Mouse (Mus musculus) CH12.LX (cell line): ENCODE results near the gene Dmrtc2. TPM values are rescaled to one million over a fixed set of nuclear protein-coding genes. Genes with fewer than 3 reads are reported as not detected.
A peak's percentile ranks its signal among the peaks of the same experiment; 100 is the strongest.

Experiments used
- DNase-seq: peaks from one replicate; pipeline ENCODE4 v3.0.0-alpha.2; 2013; ENCODE audit errors: extremely low read depth
- H3K27ac ChIP-seq: 2 replicates; pipeline ENCODE4 v1.5.1; 2012; ENCODE audit warnings: low read depth, mild to moderate bottlenecking, control low read depth, moderate library complexity; ENCODE audit not compliant: insufficient read depth
- H3K27me3 ChIP-seq: replicated peaks from 2 replicates; pipeline ENCODE3; 2012; ENCODE audit warnings: inconsistent platforms
- H3K36me3 ChIP-seq, 2 experiments: replicated peaks in 1 of 2; 2 replicates each; pipeline versions ENCODE3 to v1.6.1; 2012; ENCODE audit warnings: inconsistent platforms in 1 of 2, low read length in 1 of 2, mild to moderate bottlenecking in 1 of 2, mixed read lengths in 1 of 2, moderate library complexity in 1 of 2; ENCODE audit not compliant: control insufficient read depth in 1 of 2, insufficient read depth in 1 of 2
- H3K4me1 ChIP-seq, 2 experiments: 2 replicates each; pipeline ENCODE4 v1.6.1; 2012; ENCODE audit warnings: inconsistent platforms in 1 of 2, moderate library complexity in 1 of 2; ENCODE audit not compliant: insufficient read depth in 2 of 2, control insufficient read depth in 1 of 2
- H3K4me2 ChIP-seq: 2 replicates; pipeline ENCODE4 v1.6.1; 2012; ENCODE audit warnings: low read depth, mild to moderate bottlenecking, control low read depth; ENCODE audit not compliant: poor library complexity, insufficient read depth, severe bottlenecking
- H3K4me3 ChIP-seq, 3 experiments: fragments of 150-350 bp in 1 of 3; sonication (generic) in 1 of 3; replicated peaks in 1 of 3; 2 replicates each; pipeline versions ENCODE3 to v1.5.1; 2011 to 2012; ENCODE audit warnings: low read depth in 2 of 3, low read length in 2 of 3, mild to moderate bottlenecking in 2 of 3, moderate library complexity in 2 of 3, control low read depth in 1 of 3, improper control_type of control experiment in 1 of 3, inconsistent platforms in 1 of 3, mixed read lengths in 1 of 3; ENCODE audit not compliant: poor library complexity in 1 of 3
- H3K79me2 ChIP-seq: replicated peaks from 2 replicates; pipeline ENCODE4 v1.6.1; 2012; ENCODE audit warnings: mild to moderate bottlenecking, moderate library complexity; ENCODE audit not compliant: control insufficient read depth, poor library complexity, insufficient read depth, severe bottlenecking; ENCODE audit errors: extremely low read depth
- H3K9ac ChIP-seq: 2 replicates; pipeline ENCODE4 v1.6.1; 2012; ENCODE audit warnings: low read depth, mild to moderate bottlenecking, control low read depth, moderate library complexity; ENCODE audit not compliant: insufficient read depth
- H3K9me3 ChIP-seq: replicated peaks from 2 replicates; pipeline ENCODE3; 2012; ENCODE audit warnings: low read length, inconsistent platforms, mixed read lengths
- BHLHE40 ChIP-seq: IDR thresholded peaks from 2 replicates; pipeline ENCODE4 v1.6.1; 2011; ENCODE audit warnings: mild to moderate bottlenecking, low read depth, low read length, improper control_type of control experiment
- CHD1 ChIP-seq: IDR thresholded peaks from 2 replicates; pipeline ENCODE4 v1.6.1; 2012; ENCODE audit warnings: low read depth, low read length, improper control_type of control experiment, inconsistent platforms
- CHD2 ChIP-seq: IDR thresholded peaks from 2 replicates; pipeline ENCODE4 v1.6.1; 2011; ENCODE audit warnings: low read length, improper control_type of control experiment
- E2F4 ChIP-seq: IDR thresholded peaks from 2 replicates; pipeline ENCODE4 v1.6.1; 2011; ENCODE audit warnings: low read depth, low read length, improper control_type of control experiment; ENCODE audit not compliant: insufficient replicate concordance
- ELF1 ChIP-seq: IDR thresholded peaks from 2 replicates; pipeline ENCODE4 v1.6.1; 2014; ENCODE audit warnings: low read depth, mild to moderate bottlenecking, inconsistent platforms, low read length, improper control_type of control experiment
- ETS1 ChIP-seq: conservative IDR thresholded peaks from 2 replicates; pipeline ENCODE4 v1.6.1; 2012; ENCODE audit warnings: low read depth, mild to moderate bottlenecking, inconsistent platforms, low read length, improper control_type of control experiment, moderate library complexity
- GABPA ChIP-seq: IDR thresholded peaks from 2 replicates; pipeline ENCODE4 v1.6.1; 2012; ENCODE audit warnings: low read depth, low read length, improper control_type of control experiment, inconsistent platforms; ENCODE audit not compliant: insufficient replicate concordance
- IRF4 ChIP-seq: IDR thresholded peaks from 2 replicates; pipeline ENCODE4 v1.6.1; 2014; ENCODE audit warnings: low read depth, mild to moderate bottlenecking, inconsistent platforms, low read length, improper control_type of control experiment
- JUN ChIP-seq: IDR thresholded peaks from 2 replicates; pipeline ENCODE4 v1.6.1; 2011; ENCODE audit warnings: low read depth, mild to moderate bottlenecking, low read length, improper control_type of control experiment, moderate library complexity; ENCODE audit not compliant: insufficient read depth
- JUND ChIP-seq: conservative IDR thresholded peaks from 2 replicates; pipeline ENCODE4 v1.6.1; 2011; ENCODE audit warnings: low read depth, low read length, improper control_type of control experiment
- MAFK ChIP-seq: IDR thresholded peaks from 2 replicates; pipeline ENCODE4 v1.6.1; 2011; ENCODE audit warnings: low read length, improper control_type of control experiment; ENCODE audit not compliant: insufficient replicate concordance
- MAZ ChIP-seq: IDR thresholded peaks from 2 replicates; pipeline ENCODE4 v1.6.1; 2012; ENCODE audit warnings: low read depth, mild to moderate bottlenecking, inconsistent platforms, low read length, improper control_type of control experiment, moderate library complexity
- MXI1 ChIP-seq: IDR thresholded peaks from 2 replicates; pipeline ENCODE4 v1.6.1; 2011; ENCODE audit warnings: mild to moderate bottlenecking, low read depth, low read length, improper control_type of control experiment
- MYC ChIP-seq: IDR thresholded peaks from 2 replicates; pipeline ENCODE4 v1.6.1; 2011; ENCODE audit warnings: low read depth, mild to moderate bottlenecking, improper control_type of control experiment, low read length
- NELFE ChIP-seq: IDR thresholded peaks from 2 replicates; pipeline ENCODE4 v1.6.1; 2011; ENCODE audit warnings: low read depth, low read length, improper control_type of control experiment
- NRF1 ChIP-seq: IDR thresholded peaks from 2 replicates; pipeline ENCODE4 v1.6.1; 2014; ENCODE audit warnings: low read depth, mild to moderate bottlenecking, inconsistent platforms, low read length, improper control_type of control experiment, moderate library complexity
- PAX5 ChIP-seq: IDR thresholded peaks from 2 replicates; pipeline ENCODE4 v1.6.1; 2012; ENCODE audit warnings: low read length, inconsistent platforms, mixed read lengths
- POLR2A ChIP-seq: IDR thresholded peaks from 2 replicates; pipeline ENCODE4 v1.6.1; 2011; ENCODE audit warnings: low read depth, mild to moderate bottlenecking, improper control_type of control experiment, low read length
- POLR2AphosphoS2 ChIP-seq: IDR thresholded peaks from 2 replicates; pipeline ENCODE4 v1.6.1; 2011; ENCODE audit warnings: low read depth, low read length, improper control_type of control experiment
- RCOR1 ChIP-seq: conservative IDR thresholded peaks from 2 replicates; pipeline ENCODE4 v1.6.1; 2012; ENCODE audit warnings: low read depth, mild to moderate bottlenecking, inconsistent platforms, low read length, improper control_type of control experiment
- TBP ChIP-seq: conservative IDR thresholded peaks from 2 replicates; pipeline ENCODE4 v1.6.1; 2011; ENCODE audit warnings: low read depth, low read length, improper control_type of control experiment
- TCF12 ChIP-seq: IDR thresholded peaks from 2 replicates; pipeline ENCODE4 v1.6.1; 2014; ENCODE audit warnings: low read depth, mild to moderate bottlenecking, inconsistent platforms, low read length, improper control_type of control experiment
- UBTF ChIP-seq: IDR thresholded peaks from 2 replicates; pipeline ENCODE4 v1.6.1; 2012; ENCODE audit warnings: low read depth, mild to moderate bottlenecking, inconsistent platforms, low read length, improper control_type of control experiment, moderate library complexity
- USF1 ChIP-seq: IDR thresholded peaks from 2 replicates; pipeline ENCODE4 v1.6.1; 2014; ENCODE audit warnings: low read depth, mild to moderate bottlenecking, inconsistent platforms, low read length, improper control_type of control experiment
- USF2 ChIP-seq: conservative IDR thresholded peaks from 2 replicates; pipeline ENCODE4 v1.6.1; 2011; ENCODE audit warnings: low read depth, low read length, improper control_type of control experiment
- ZC3H11A ChIP-seq: IDR thresholded peaks from 2 replicates; pipeline ENCODE4 v1.6.1; 2012; ENCODE audit warnings: low read depth, mild to moderate bottlenecking, inconsistent platforms, low read length, improper control_type of control experiment
- ZKSCAN1 ChIP-seq: IDR thresholded peaks from 2 replicates; pipeline ENCODE4 v1.6.1; 2012; ENCODE audit warnings: low read depth, inconsistent platforms, low read length, improper control_type of control experiment, borderline replicate concordance
- ZNF384 ChIP-seq: IDR thresholded peaks from 2 replicates; pipeline ENCODE4 v1.6.1; 2012; ENCODE audit warnings: low read depth, low read length, improper control_type of control experiment, inconsistent platforms
- dilution Hi-C: fragments of 300-500 bp; cut with MboI; formaldehyde crosslinking; loops from 2 replicates; pipeline ENCODE4 v1.14.3; 2020; ENCODE audit warnings: low sequenced_read_pairs; ENCODE audit not compliant: extremely low pct_unique_long_range_greater_than_20kb, extremely low pct_ligation_motif_present
- in situ Hi-C: fragments of 300-500 bp; cut with MboI; formaldehyde crosslinking; loops from 3 replicates; pipeline ENCODE4 v1.14.3; 2019; ENCODE audit warnings: low sequenced_read_pairs, low pct_ligation_motif_present, low pct_unique_long_range_greater_than_20kb, mixed read lengths
- polyA plus RNA-seq: library from polyadenylated mRNA; unstranded; fragments of >175 nt; gene quantifications from 2 replicates; pipeline ENCODE4 v1.2.1, GENCODE M21; 2012; ENCODE audit warnings: low read depth; ENCODE audit not compliant: insufficient read length
- total RNA-seq, 2 experiments: library from RNA; depleted of rRNA; stranded (reverse); fragments of 300-350 nt in 1 of 2; fragments of >200 nt in 1 of 2; gene quantifications; 2 replicates each; pipeline ENCODE4 v1.2.3; 2012 to 2014

Dmrtc2 gene
- total and polyA plus RNA-seq, 3 experiments, result not detected

DNA sequence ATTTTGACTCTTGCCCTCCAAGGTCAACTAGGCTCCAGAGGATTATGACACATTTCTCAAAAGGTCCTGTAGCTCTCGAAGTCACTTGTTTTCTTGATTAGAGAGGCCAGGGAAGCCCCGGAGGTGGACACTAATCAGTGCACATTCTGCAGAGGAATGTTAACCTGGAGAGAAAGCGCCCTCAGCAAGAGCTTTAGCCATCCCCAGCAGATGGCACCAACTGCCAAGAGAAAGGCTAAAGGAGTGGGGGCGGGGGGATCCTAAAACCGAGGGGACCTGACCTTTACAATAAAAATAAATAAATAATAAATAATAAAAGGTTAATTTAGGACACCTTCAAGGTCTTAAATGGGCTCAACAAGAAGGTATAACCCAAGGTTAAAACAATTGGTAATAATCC lies 25.7 kb upstream of the Dmrtc2 start (continued):
- TF ChIP-seq JUN (no peak), ETS1 (no peak), ELF1 (no peak)

DNA sequence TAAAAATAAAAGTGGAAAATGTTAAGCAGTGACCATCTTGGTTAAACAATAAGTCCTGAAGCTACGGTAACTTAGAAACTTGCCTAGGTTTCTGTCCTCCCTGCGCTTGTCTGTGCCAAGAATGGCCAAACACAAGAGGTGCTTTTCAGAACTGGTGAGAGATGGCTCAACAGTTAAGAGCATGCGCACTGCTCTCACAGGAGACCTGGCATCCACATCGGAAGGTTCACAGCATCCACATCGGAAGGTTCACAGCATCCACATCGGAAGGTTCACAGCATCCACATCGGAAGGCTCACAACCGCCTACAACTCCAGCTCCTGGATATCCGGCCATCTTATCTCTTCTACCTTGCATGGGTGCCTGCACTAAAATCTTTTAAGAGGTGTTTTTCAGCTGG lies 24.7 kb upstream of the Dmrtc2 start:
- Histone ChIP-seq H3K9ac (no peak overlapping the region), H3K27ac (no peak overlapping the region), H3K27me3 (no peaks in the 10 kb centered on the region), H3K79me2 (no peaks in the 10 kb centered on the region), H3K4me1 (peaks cover 21 to 62% of the 10 kb centered on the region in 2 experiments), H3K4me2 (no peak overlapping the region), H3K9me3 (no peaks in the 10 kb centered on the region), H3K4me3 (no peak overlapping the region), H3K36me3 (no peaks in the 10 kb centered on the region)
- no peak for DNase-seq
- TF ChIP-seq CHD1 (no peak), USF2 (no peak), ZKSCAN1 (no peak), PAX5 (no peak), IRF4 (no peak), CHD2 (no peak), E2F4 (no peak), MXI1 (no peak), BHLHE40 (no peak), TBP (no peak), MAFK (no peak), ZC3H11A (no peak), ELF1 (no peak)
- dilution Hi-C loops, result no loop called here
- in situ Hi-C loops, result loop anchor here (5.0 kb wide), 2 partner anchors 37 to 117 kb away; partner anchors contain the start of gene Rps19

DNA sequence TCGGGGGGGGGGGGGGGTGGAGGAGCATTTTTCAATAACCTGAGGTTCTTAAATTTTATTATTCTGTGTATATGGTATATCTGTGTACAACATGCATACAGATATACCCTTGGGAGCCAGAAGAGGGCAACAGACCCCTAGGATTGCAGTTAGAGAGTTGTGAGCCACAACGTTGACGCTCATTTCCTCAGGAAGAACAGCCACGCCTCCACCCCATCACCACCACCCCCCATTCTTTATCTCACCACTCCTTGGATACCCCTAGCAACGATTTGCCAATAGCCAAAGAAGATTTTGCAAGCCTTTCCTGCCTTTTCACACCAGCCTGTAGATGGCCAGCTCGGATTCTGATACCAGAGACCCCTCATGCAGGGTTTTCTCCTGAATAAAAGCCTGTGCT lies 24.1 kb upstream of the Dmrtc2 start:
- dilution Hi-C loops, result no loop called here
- H3K4me1 ChIP-seq, result peaks cover 22 to 57% of the 10 kb centered on the region in 2 experiments
- DNase-seq, result peak; percentile 86
- no peak for TF ChIP-seq PAX5
- TF ChIP-seq BHLHE40, result no peak
- peak; percentile 45; the same call in 1 of the 2 replicates for TF ChIP-seq MAZ
- TF ChIP-seq MAFK, result no peak
- TF ChIP-seq NRF1, result no peak
- no peak for TF ChIP-seq ZKSCAN1
- TF ChIP-seq MYC, result peak; percentile 68; the same call in 1 of the 2 replicates
- TF ChIP-seq MXI1, result peak; percentile 65
- no peak for TF ChIP-seq POLR2AphosphoS2
- TF ChIP-seq JUN, result no peak
- no peak for TF ChIP-seq ZNF384
- no peak for TF ChIP-seq TCF12
- peak; percentile 50; the same call in 1 of the 2 replicates for TF ChIP-seq JUND
- no peak; the same call in 1 of the 2 replicates for TF ChIP-seq ZC3H11A
- TF ChIP-seq NELFE, result no peak
- no peak for TF ChIP-seq USF1
- TF ChIP-seq UBTF, result no peak
- TF ChIP-seq TBP, result no peak
- no peak; the same call in 1 of the 2 replicates for TF ChIP-seq ELF1
- no peak for TF ChIP-seq GABPA
- no peak for TF ChIP-seq POLR2A
- peak; percentile 34; the same call in 1 of the 2 replicates for TF ChIP-seq IRF4
- no peak for TF ChIP-seq RCOR1

More for the DNA sequence above, 24.1 kb upstream of the Dmrtc2 start:
- Histone ChIP-seq H3K27me3 (no peaks in the 10 kb centered on the region), H3K4me3 (no peak overlapping the region), H3K36me3 (no peaks in the 10 kb centered on the region), H3K9me3 (no peaks in the 10 kb centered on the region), H3K9ac (no peak overlapping the region; the same call in 1 of the 2 replicates), H3K27ac (no peak overlapping the region), H3K79me2 (no peaks in the 10 kb centered on the region), H3K4me2 (peak overlapping the region; percentile 73)
- in situ Hi-C loops, result loop anchor here (5.0 kb wide), 2 partner anchors 37 to 117 kb away; partner anchors contain the start of gene Rps19
